Mouse (Mus musculus): ENCODE results near the gene Cers2. TPM values are rescaled to one million over a fixed set of nuclear protein-coding genes. Genes with fewer than 3 reads are reported as not detected.

Cers2 gene
- total RNA-seq, 2 experiments from 2014 or later: 59.4 to 62.9 TPM

Other genes starting within 250 kb of the Cers2 start
- 10 to 100 TPM; 62.3 to 64.0 TPM for gene Pip5k1a, start 207.9 kb upstream of the Cers2 start, total RNA-seq (2021)
- gene Vps72, start 203.8 kb upstream of the Cers2 start, total RNA-seq (2021): 10 to 100 TPM; 43.9 to 46.0 TPM
- 1 to 10 TPM in 1 of 2 experiments, under 1 TPM in 1; 0.96 to 1.1 TPM for gene Tmod4, start 190.3 kb upstream of the Cers2 start, total RNA-seq (2021)
- 10 to 100 TPM; 49.5 to 50.4 TPM for gene Scnm1, start 180.8 kb upstream of the Cers2 start, total RNA-seq (2021)
- 10 to 100 TPM; 16.8 to 18.1 TPM for gene Lysmd1, start 180.7 kb upstream of the Cers2 start, total RNA-seq (2021)
- 1 to 10 TPM; 1.2 to 1.6 TPM for gene Tnfaip8l2, start 172.4 kb upstream of the Cers2 start, total RNA-seq (2021)
- gene Sema6c, start 154.3 kb upstream of the Cers2 start, total RNA-seq (2021): 10 to 100 TPM; 36.1 to 41.0 TPM
- gene Gabpb2, start 96.9 kb upstream of the Cers2 start, total RNA-seq (2021): 10 to 100 TPM; 13.9 to 18.1 TPM
- gene Cdc42se1, start 86.1 kb upstream of the Cers2 start, total RNA-seq (2021): 10 to 100 TPM; 72.0 to 73.0 TPM
- gene Mllt11, start 82.6 kb upstream of the Cers2 start, total RNA-seq (2021): 100 to 1,000 TPM; 285 to 326 TPM
- under 1 TPM in 1 of 2 experiments, not detected in 1; 0.32 TPM for gene Gm128, start 73.2 kb upstream of the Cers2 start, total RNA-seq (2021)
- under 1 TPM; 0.56 to 0.65 TPM for gene Bnipl, start 63.6 kb upstream of the Cers2 start, total RNA-seq (2021)
- gene Mindy1, start 33.4 kb upstream of the Cers2 start, total RNA-seq (2021): 10 to 100 TPM; 19.3 to 19.4 TPM
- gene Prune1, start 32.7 kb upstream of the Cers2 start, total RNA-seq (2021): 10 to 100 TPM; 19.8 to 22.2 TPM
- 1 to 10 TPM in 1 of 2 experiments, under 1 TPM in 1; 0.94 to 1.4 TPM for gene Anxa9, start 7.6 kb upstream of the Cers2 start, total RNA-seq (2021)
- gene Setdb1, start 42.4 kb downstream of the Cers2 start, total RNA-seq (2021): 10 to 100 TPM; 36.0 to 40.2 TPM
- not detected for gene 4930558C23Rik, start 88.0 kb downstream of the Cers2 start, total RNA-seq (2021)
- gene Arnt, start 119.6 kb downstream of the Cers2 start, total RNA-seq (2021): 10 to 100 TPM; 36.3 to 44.3 TPM
- 1 to 10 TPM; 3.1 to 3.7 TPM for gene Ctsk, start 184.5 kb downstream of the Cers2 start, total RNA-seq (2021)
- gene Ctss, start 212.0 kb downstream of the Cers2 start, total RNA-seq (2021): 10 to 100 TPM; 54.5 to 54.7 TPM
- not detected for gene Hormad1, start 244.9 kb downstream of the Cers2 start, total RNA-seq (2021)